Mouse (Mus musculus): ENCODE measurements around the gene Nrros.
A peak's percentile ranks its signal among the peaks of the same experiment; 100 is the strongest.

DNA sequence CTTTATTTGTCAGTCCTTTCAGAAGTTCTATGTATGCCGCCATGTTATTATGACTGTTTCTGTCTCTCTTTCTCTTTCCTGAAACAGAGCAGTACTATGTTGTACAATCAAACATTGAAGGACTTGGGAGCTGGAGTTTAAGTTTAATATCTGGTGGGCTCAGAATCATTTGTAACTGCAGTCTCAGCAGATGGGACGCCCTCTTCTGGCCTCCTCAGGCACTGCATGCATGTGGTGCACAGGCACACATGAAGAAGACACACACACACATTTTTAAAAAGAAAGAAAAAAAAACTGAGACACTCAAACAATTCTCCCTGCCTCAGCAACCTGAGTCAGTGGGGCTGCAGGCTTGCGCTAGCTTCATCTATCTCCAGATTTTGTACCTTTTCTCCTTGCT, 44.9 kb downstream of the Nrros start:
- TF ChIP-seq CTCF (IDR thresholded peaks at IDR 0.05) (0 out of 2 replicates have a peak, but pooled peaks have one; percentile 9), POLR2A (IDR thresholded peaks at IDR 0.05; ENCODE audit: insufficient read depth, low read depth, low read length) (no peak)
